Mouse (Mus musculus): ENCODE results near the gene Dok4. TPM values are rescaled to one million over a fixed set of nuclear protein-coding genes. Genes with fewer than 3 reads are reported as not detected.

Gene Dok4
- polyA plus RNA-seq, 1 experiment from 2014 or later: 19.1 TPM

- peaks cover 24% of the 10 kb centered on the region for H3K27me3 ChIP-seq (ENCODE audit: control insufficient read depth, insufficient read depth, low read length)
- no peaks in the 10 kb centered on the region for H3K9me3 ChIP-seq (ENCODE audit: control insufficient read depth, low read length)
- H3K36me3 ChIP-seq (ENCODE audit: control insufficient read depth, insufficient read depth, low read length): no peaks in the 10 kb centered on the region
- ATAC-seq (replicated peaks; ENCODE audit: low FRiP score): no peak
- DNase-seq (ENCODE audit: low spot score): peak; percentile 54
- H3K4me1 ChIP-seq (replicated peaks; ENCODE audit: control insufficient read depth, insufficient read depth, low read length): peaks cover 12% of the 10 kb centered on the region; the same call in 1 of the 2 replicates
- peak overlapping the region; percentile 35; the same call in 1 of the 2 replicates for H3K9ac ChIP-seq (ENCODE audit: low read length)
- peak overlapping the region; percentile 94 for H3K4me2 ChIP-seq (ENCODE audit: low read depth, low read length, severe bottlenecking)
- no peak overlapping the region for H3K27ac ChIP-seq (ENCODE audit: low read depth, low read length)
- H3K4me3 ChIP-seq (ENCODE audit: low read depth, low read length): peak overlapping the region; percentile 71
- WGBS: 38% methylated on average over 9 of the region's 9 CpGs
These were observed 40.3 kb upstream of the Dok4 start for GRCm38 (mm10) chr8:94916311-94916959.

GRCm38 (mm10) chr8:94914701-94915101 is 38.6 kb upstream of the Dok4 start:
- Histone ChIP-seq H3K36me3 (ENCODE audit: control insufficient read depth, insufficient read depth, low read length) (no peaks in the 10 kb centered on the region), H3K9ac (ENCODE audit: low read length) (no peak overlapping the region), H3K4me1 (replicated peaks; ENCODE audit: control insufficient read depth, insufficient read depth, low read length) (peaks cover 12% of the 10 kb centered on the region; the same call in 1 of the 2 replicates), H3K27ac (ENCODE audit: low read depth, low read length) (no peak overlapping the region), H3K9me3 (ENCODE audit: control insufficient read depth, low read length) (no peaks in the 10 kb centered on the region), H3K27me3 (ENCODE audit: control insufficient read depth, insufficient read depth, low read length) (peaks cover 24% of the 10 kb centered on the region), H3K4me2 (ENCODE audit: low read depth, low read length, severe bottlenecking) (no peak overlapping the region), H3K4me3 (ENCODE audit: low read depth, low read length) (no peak overlapping the region)
- ATAC-seq (replicated peaks; ENCODE audit: low FRiP score) (no peak), DNase-seq (ENCODE audit: low spot score) (no peak)
- WGBS: 82% methylated on average over 3 of the region's 3 CpGs

GRCm38 (mm10) chr8:94914256-94914655 is 38.1 kb upstream of the Dok4 start:
- Histone ChIP-seq H3K4me2 (ENCODE audit: low read depth, low read length, severe bottlenecking) (no peak overlapping the region), H3K4me1 (replicated peaks; ENCODE audit: control insufficient read depth, insufficient read depth, low read length) (peaks cover 12% of the 10 kb centered on the region; the same call in 1 of the 2 replicates), H3K27me3 (ENCODE audit: control insufficient read depth, insufficient read depth, low read length) (peaks cover 24% of the 10 kb centered on the region), H3K4me3 (ENCODE audit: low read depth, low read length) (no peak overlapping the region), H3K9ac (ENCODE audit: low read length) (no peak overlapping the region), H3K9me3 (ENCODE audit: control insufficient read depth, low read length) (no peaks in the 10 kb centered on the region), H3K36me3 (ENCODE audit: control insufficient read depth, insufficient read depth, low read length) (no peaks in the 10 kb centered on the region), H3K27ac (ENCODE audit: low read depth, low read length) (no peak overlapping the region)
- 88% methylated on average over 6 of the region's 6 CpGs for WGBS
- DNase-seq (ENCODE audit: low spot score) (no peak), ATAC-seq (replicated peaks; ENCODE audit: low FRiP score) (no peak)

- Histone ChIP-seq H3K9me3 (ENCODE audit: control insufficient read depth, low read length) (no peaks in the 10 kb centered on the region), H3K27me3 (ENCODE audit: control insufficient read depth, insufficient read depth, low read length) (peaks cover 24% of the 10 kb centered on the region), H3K27ac (ENCODE audit: low read depth, low read length) (no peak overlapping the region), H3K4me2 (ENCODE audit: low read depth, low read length, severe bottlenecking) (peak overlapping the region; percentile 76), H3K9ac (ENCODE audit: low read length) (peak overlapping the region; percentile 45), H3K4me3 (ENCODE audit: low read depth, low read length) (peak overlapping the region; percentile 42), H3K4me1 (replicated peaks; ENCODE audit: control insufficient read depth, insufficient read depth, low read length) (peaks cover 12% of the 10 kb centered on the region; the same call in 1 of the 2 replicates), H3K36me3 (ENCODE audit: control insufficient read depth, insufficient read depth, low read length) (no peaks in the 10 kb centered on the region)
- DNase-seq (ENCODE audit: low spot score): peak; percentile 91
- 5% methylated on average over 77 of the region's 77 CpGs for WGBS
- ATAC-seq (replicated peaks; ENCODE audit: low FRiP score): peak; percentile 55
These were observed 37.0 kb upstream of the Dok4 start for GRCm38 (mm10) chr8:94913061-94913660.

GRCm38 (mm10) chr8:94908847-94909246 is 32.7 kb upstream of the Dok4 start:
- WGBS: 13% methylated on average over 4 of the region's 4 CpGs
- no peaks in the 10 kb centered on the region for H3K36me3 ChIP-seq (ENCODE audit: control insufficient read depth, insufficient read depth, low read length)
- no peak overlapping the region for H3K9ac ChIP-seq (ENCODE audit: low read length)
- H3K27me3 ChIP-seq (ENCODE audit: control insufficient read depth, insufficient read depth, low read length): peaks cover 19% of the 10 kb centered on the region
- H3K27ac ChIP-seq (ENCODE audit: low read depth, low read length): no peak overlapping the region
- no peak for ATAC-seq (replicated peaks; ENCODE audit: low FRiP score)
- peaks cover 8% of the 10 kb centered on the region; the same call in 1 of the 2 replicates for H3K4me1 ChIP-seq (replicated peaks; ENCODE audit: control insufficient read depth, insufficient read depth, low read length)
- no peaks in the 10 kb centered on the region for H3K9me3 ChIP-seq (ENCODE audit: control insufficient read depth, low read length)
- H3K4me2 ChIP-seq (ENCODE audit: low read depth, low read length, severe bottlenecking): no peak overlapping the region
- no peak overlapping the region for H3K4me3 ChIP-seq (ENCODE audit: low read depth, low read length)
- DNase-seq (ENCODE audit: low spot score): peak; percentile 88

- H3K4me3 ChIP-seq (ENCODE audit: low read depth, low read length): no peak overlapping the region
- no peak overlapping the region for H3K9ac ChIP-seq (ENCODE audit: low read length)
- no peak overlapping the region for H3K4me2 ChIP-seq (ENCODE audit: low read depth, low read length, severe bottlenecking)
- no peak overlapping the region for H3K27ac ChIP-seq (ENCODE audit: low read depth, low read length)
- H3K27me3 ChIP-seq (ENCODE audit: control insufficient read depth, insufficient read depth, low read length): peaks cover 8% of the 10 kb centered on the region
- H3K9me3 ChIP-seq (ENCODE audit: control insufficient read depth, low read length): no peaks in the 10 kb centered on the region
- 92% methylated on average over 18 of the region's 18 CpGs for WGBS
- no peaks in the 10 kb centered on the region for H3K36me3 ChIP-seq (ENCODE audit: control insufficient read depth, insufficient read depth, low read length)
- ATAC-seq (replicated peaks; ENCODE audit: low FRiP score): no peak
- no peak for DNase-seq (ENCODE audit: low spot score)
- 0 out of 2 replicates have a peak, but pooled peaks cover under 1% of the 10 kb centered on the region for H3K4me1 ChIP-seq (replicated peaks; ENCODE audit: control insufficient read depth, insufficient read depth, low read length)
These were observed 31.6 kb upstream of the Dok4 start for GRCm38 (mm10) chr8:94907591-94908300.

- Histone ChIP-seq H3K4me3 (ENCODE audit: low read depth, low read length) (no peak overlapping the region), H3K4me1 (replicated peaks; ENCODE audit: control insufficient read depth, insufficient read depth, low read length) (peaks cover 5% of the 10 kb centered on the region; the same call in 1 of the 2 replicates), H3K9me3 (ENCODE audit: control insufficient read depth, low read length) (no peaks in the 10 kb centered on the region), H3K36me3 (ENCODE audit: control insufficient read depth, insufficient read depth, low read length) (no peaks in the 10 kb centered on the region), H3K9ac (ENCODE audit: low read length) (no peak overlapping the region), H3K27me3 (ENCODE audit: control insufficient read depth, insufficient read depth, low read length) (no peaks in the 10 kb centered on the region), H3K27ac (ENCODE audit: low read depth, low read length) (no peak overlapping the region), H3K4me2 (ENCODE audit: low read depth, low read length, severe bottlenecking) (no peak overlapping the region)
- DNase-seq (ENCODE audit: low spot score) (no peak), ATAC-seq (replicated peaks; ENCODE audit: low FRiP score) (no peak)
- 84% methylated on average over 12 of the region's 12 CpGs for WGBS
These were observed 28.5 kb upstream of the Dok4 start for GRCm38 (mm10) chr8:94904450-94905175.

- ATAC-seq (replicated peaks; ENCODE audit: low FRiP score) (no peak), DNase-seq (ENCODE audit: low spot score) (no peak)
- Histone ChIP-seq H3K9ac (ENCODE audit: low read length) (no peak overlapping the region), H3K4me1 (replicated peaks; ENCODE audit: control insufficient read depth, insufficient read depth, low read length) (peaks cover 5% of the 10 kb centered on the region; the same call in 1 of the 2 replicates), H3K9me3 (ENCODE audit: control insufficient read depth, low read length) (no peaks in the 10 kb centered on the region), H3K4me2 (ENCODE audit: low read depth, low read length, severe bottlenecking) (no peak overlapping the region), H3K36me3 (ENCODE audit: control insufficient read depth, insufficient read depth, low read length) (no peaks in the 10 kb centered on the region), H3K27me3 (ENCODE audit: control insufficient read depth, insufficient read depth, low read length) (no peaks in the 10 kb centered on the region), H3K4me3 (ENCODE audit: low read depth, low read length) (no peak overlapping the region), H3K27ac (ENCODE audit: low read depth, low read length) (no peak overlapping the region)
- 85% methylated on average over 12 of the region's 12 CpGs for WGBS
These were observed 27.6 kb upstream of the Dok4 start for GRCm38 (mm10) chr8:94903709-94904108.
